Mouse (Mus musculus): ENCODE data around the gene Lrsam1. TPM values are rescaled to one million over a fixed set of nuclear protein-coding genes. Genes with fewer than 3 reads are reported as not detected.

The Lrsam1 gene
- polyA plus RNA-seq, 1 experiment: 13.1 TPM

DNA sequence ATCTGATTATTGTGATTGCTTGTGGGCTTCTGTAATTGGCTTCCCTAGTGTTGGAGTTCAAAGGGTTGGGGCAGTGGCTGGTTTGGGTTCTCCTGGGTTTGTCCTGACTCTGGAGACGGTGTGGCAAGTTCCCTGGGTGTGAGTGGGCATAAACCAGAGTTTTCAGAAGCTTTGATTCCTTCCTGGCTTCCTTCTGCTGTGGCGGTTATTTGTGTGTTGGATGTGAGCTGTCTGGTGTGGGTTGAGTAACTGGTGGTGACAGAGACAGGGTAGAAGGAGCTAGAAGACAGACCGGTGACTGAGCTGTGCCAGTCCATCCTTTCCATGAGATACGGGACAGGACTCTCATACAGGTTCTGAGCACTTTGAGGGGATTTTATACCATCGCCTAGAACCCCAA, 81.8 kb downstream of the Lrsam1 start:
- peaks cover 19% of the 10 kb centered on the region for H3K4me1 ChIP-seq (ENCODE audit: control insufficient read depth, insufficient read depth, insufficient read length, low read length)
- H3K4me3 ChIP-seq (ENCODE audit: insufficient read depth, low read depth, low read length): no peak overlapping the region
- H3K27ac ChIP-seq (replicated peaks; ENCODE audit: low read depth, low read length): no peak overlapping the region

DNA sequence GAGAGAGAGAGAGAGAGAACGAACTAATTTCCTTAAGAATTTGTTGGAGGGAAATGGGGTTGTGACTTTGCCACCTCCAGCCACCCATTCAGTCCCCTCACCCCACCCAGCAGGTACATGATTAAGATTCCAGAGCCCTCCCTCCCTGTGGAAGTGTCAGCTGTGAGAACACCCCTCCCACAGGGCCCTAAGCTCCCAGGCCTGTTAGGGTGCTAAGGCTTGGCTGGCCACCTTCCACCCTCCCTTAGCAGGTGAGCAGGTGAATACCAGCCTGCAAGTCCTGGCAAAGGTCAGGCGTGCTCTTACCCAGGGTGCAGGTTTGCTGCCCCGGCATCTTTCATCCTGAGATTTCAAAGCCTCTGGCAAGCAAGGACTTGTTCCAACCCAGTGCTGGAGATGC, 83.0 kb downstream of the Lrsam1 start:
- peaks cover 16% of the 10 kb centered on the region for H3K4me1 ChIP-seq (ENCODE audit: control insufficient read depth, insufficient read depth, insufficient read length, low read length)
- H3K4me3 ChIP-seq (ENCODE audit: insufficient read depth, low read depth, low read length): peak overlapping the region; percentile 71
- H3K27ac ChIP-seq (replicated peaks; ENCODE audit: low read depth, low read length): no peak overlapping the region

DNA sequence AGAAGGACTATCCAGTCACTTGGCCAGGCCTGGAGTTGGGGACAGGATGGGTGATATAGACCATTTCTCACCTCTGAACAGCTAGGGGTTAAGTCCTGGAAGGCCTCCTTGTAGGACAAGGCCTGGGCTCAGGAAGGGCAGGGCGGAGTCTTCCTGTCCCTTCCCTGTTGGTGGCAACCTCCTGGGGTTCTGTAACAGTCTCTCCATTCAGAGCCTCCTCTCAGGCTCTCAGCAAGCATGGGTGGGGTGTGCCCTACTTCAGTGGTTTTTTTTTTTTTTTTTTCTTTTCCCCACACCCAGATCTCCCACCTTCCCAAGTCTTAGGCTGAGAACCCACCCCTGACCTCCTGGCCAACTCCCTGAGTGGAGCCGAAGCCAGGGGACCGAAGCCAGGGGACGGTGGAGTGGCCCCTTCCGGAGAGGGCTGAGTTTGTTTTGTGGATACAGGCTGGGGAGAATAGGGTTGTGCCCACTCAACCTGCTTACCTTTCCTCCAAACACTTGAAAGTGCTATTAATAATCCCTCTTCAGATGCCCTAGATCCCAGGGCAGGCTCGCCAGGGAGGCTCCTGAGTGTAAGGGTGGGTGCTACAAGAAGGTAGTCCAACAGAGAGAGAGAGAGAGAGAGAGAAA, 83.5 kb downstream of the Lrsam1 start:
- Histone ChIP-seq H3K4me3 (ENCODE audit: insufficient read depth, low read depth, low read length) (peak overlapping the region; percentile 71), H3K27ac (replicated peaks; ENCODE audit: low read depth, low read length) (peak overlapping the region; percentile 48; the same call in 1 of the 2 replicates), H3K4me1 (ENCODE audit: control insufficient read depth, insufficient read depth, insufficient read length, low read length) (peaks cover 14% of the 10 kb centered on the region)

GRCm38 (mm10) chr2:32877303-32877702, 84.1 kb downstream of the Lrsam1 start:
- peak overlapping the region; percentile 71 for H3K4me3 ChIP-seq (ENCODE audit: insufficient read depth, low read depth, low read length)
- H3K4me1 ChIP-seq (ENCODE audit: control insufficient read depth, insufficient read depth, insufficient read length, low read length): peaks cover 13% of the 10 kb centered on the region
- H3K27ac ChIP-seq (replicated peaks; ENCODE audit: low read depth, low read length): peak overlapping the region; percentile 48

- Histone ChIP-seq H3K4me3 (ENCODE audit: insufficient read depth, low read depth, low read length) (peak overlapping the region; percentile 71), H3K27ac (replicated peaks; ENCODE audit: low read depth, low read length) (peak overlapping the region; percentile 48), H3K4me1 (ENCODE audit: control insufficient read depth, insufficient read depth, insufficient read length, low read length) (peaks cover 12% of the 10 kb centered on the region)
Measured at GRCm38 (mm10) chr2:32876490-32877302, 84.7 kb downstream of the Lrsam1 start.

GRCm38 (mm10) chr2:32875675-32876489, 85.5 kb downstream of the Lrsam1 start, which contains the start of gene Fam129b:
Fam129b (plus strand) TSS chr2:32876114.
- Histone ChIP-seq H3K27ac (replicated peaks; ENCODE audit: low read depth, low read length) (peak within 1 kb of the TSS; percentile 52), H3K4me1 (ENCODE audit: control insufficient read depth, insufficient read depth, insufficient read length, low read length) (peaks cover 7% of the 10 kb centered on the region), H3K4me3 (ENCODE audit: insufficient read depth, low read depth, low read length) (peak within 1 kb of the TSS; percentile 71)

Other genes starting within 250 kb of the Lrsam1 start
- gene Cdk9, start 248.5 kb downstream of the Lrsam1 start, polyA plus RNA-seq (2012; ENCODE audit: insufficient read depth, insufficient read length, missing spikeins): 27.3 and 27.6 TPM in 2 replicates
- 4.4 and 6.3 TPM in 2 replicates for gene Sh2d3c, start 240.6 kb downstream of the Lrsam1 start, polyA plus RNA-seq (2012; ENCODE audit: insufficient read depth, insufficient read length, missing spikeins)
- gene 6330409D20Rik, start 220.6 kb downstream of the Lrsam1 start, polyA plus RNA-seq (2012; ENCODE audit: insufficient read depth, insufficient read length, missing spikeins): not detected in 2 replicates
- 16.8 and 17.6 TPM in 2 replicates for gene Tor2a, start 204.4 kb downstream of the Lrsam1 start, polyA plus RNA-seq (2012; ENCODE audit: insufficient read depth, insufficient read length, missing spikeins)
- not detected in 2 replicates for gene Ttc16, start 186.0 kb downstream of the Lrsam1 start, polyA plus RNA-seq (2012; ENCODE audit: insufficient read depth, insufficient read length, missing spikeins)
- gene Ptrh1, start 185.8 kb downstream of the Lrsam1 start, polyA plus RNA-seq (2012; ENCODE audit: insufficient read depth, insufficient read length, missing spikeins): 1.1 and 3.5 TPM in 2 replicates
- not detected in 2 replicates for gene Cfap157, start 177.2 kb downstream of the Lrsam1 start, polyA plus RNA-seq (2012; ENCODE audit: insufficient read depth, insufficient read length, missing spikeins)
- gene Stxbp1, start 114.4 kb downstream of the Lrsam1 start, polyA plus RNA-seq (2012; ENCODE audit: insufficient read depth, insufficient read length, missing spikeins): 2.8 and 4.0 TPM in 2 replicates
- gene Fam129b, start 85.5 kb downstream of the Lrsam1 start, polyA plus RNA-seq (2012; ENCODE audit: insufficient read depth, insufficient read length, missing spikeins): 4.9 and 5.9 TPM in 2 replicates
- gene Rpl12, start 55 bp downstream of the Lrsam1 start, polyA plus RNA-seq (2012; ENCODE audit: insufficient read depth, insufficient read length, missing spikeins): 5.8 and 7.5 TPM in 2 replicates
- gene Slc2a8, start 20.5 kb upstream of the Lrsam1 start, polyA plus RNA-seq (2012; ENCODE audit: insufficient read depth, insufficient read length, missing spikeins): 13.1 and 15.2 TPM in 2 replicates
- 3.6 and 17.9 TPM in 2 replicates for gene Garnl3, start 170.0 kb upstream of the Lrsam1 start, polyA plus RNA-seq (2012; ENCODE audit: insufficient read depth, insufficient read length, missing spikeins)

Data from brown adipose tissue, adult 24 weeks (tissue).